Mouse (Mus musculus): ENCODE data around the gene Hapln2. TPM values are rescaled to one million over a fixed set of nuclear protein-coding genes. Genes with fewer than 3 reads are reported as not detected.

Gene Hapln2
- polyA plus RNA-seq, 2 experiments = 0.15 to 0.29 TPM

- Histone ChIP-seq H3K4me3 (replicated peaks; ENCODE audit: low read length) (no peak overlapping the region), H3K27ac (replicated peaks; ENCODE audit: low read depth, low read length) (no peak overlapping the region), H3K9me3 (ENCODE audit: control insufficient read depth, low read length) (no peaks in the 10 kb centered on the region), H3K4me2 (replicated peaks; ENCODE audit: low read depth, low read length, severe bottlenecking) (no peak overlapping the region), H3K36me3 (ENCODE audit: control insufficient read depth, insufficient read depth, low read length) (no peaks in the 10 kb centered on the region), H3K27me3 (ENCODE audit: control insufficient read depth, insufficient read depth, low read length) (no peaks in the 10 kb centered on the region), H3K9ac (ENCODE audit: low read depth, low read length, severe bottlenecking) (no peak overlapping the region), H3K4me1 (ENCODE audit: control insufficient read depth, insufficient read depth, low read length) (no peaks in the 10 kb centered on the region)
- no peak for TF ChIP-seq POLR2A (IDR thresholded peaks at IDR 0.05; ENCODE audit: borderline replicate concordance, extremely low read depth, insufficient read depth, insufficient read length)
- no peak for ATAC-seq (ENCODE audit: low FRiP score, low read depth)
- DNase-seq (ENCODE audit: low spot score) = peak; percentile 20
- 13% methylated on average over 2 of the region's 2 CpGs for WGBS
Measured at GRCm38 (mm10) chr3:88068386-88068785, 41.0 kb upstream of the Hapln2 start.

- Histone ChIP-seq H3K36me3 (ENCODE audit: control insufficient read depth, insufficient read depth, low read length) (peaks cover 34% of the 10 kb centered on the region), H3K4me2 (replicated peaks; ENCODE audit: low read depth, low read length, severe bottlenecking) (peak within 1 kb of the TSS; percentile 89), H3K27me3 (ENCODE audit: control insufficient read depth, insufficient read depth, low read length) (no peaks in the 10 kb centered on the region), H3K4me3 (replicated peaks; ENCODE audit: low read length) (peak within 1 kb of the TSS; percentile 89), H3K9me3 (ENCODE audit: control insufficient read depth, low read length) (no peaks in the 10 kb centered on the region), H3K9ac (ENCODE audit: low read depth, low read length, severe bottlenecking) (peak within 1 kb of the TSS; percentile 79), H3K4me1 (ENCODE audit: control insufficient read depth, insufficient read depth, low read length) (peaks cover 8% of the 10 kb centered on the region; the same call in 1 of the 2 replicates), H3K27ac (replicated peaks; ENCODE audit: low read depth, low read length) (peak within 1 kb of the TSS; percentile 58; the same call in 1 of the 2 replicates)
- TF ChIP-seq POLR2A (IDR thresholded peaks at IDR 0.05; ENCODE audit: borderline replicate concordance, extremely low read depth, insufficient read depth, insufficient read length) = peak; percentile 89; the same call in 1 of the 2 replicates
- DNase-seq (ENCODE audit: low spot score) (peak; percentile 92), ATAC-seq (ENCODE audit: low FRiP score, low read depth) (peak; percentile 96)
- WGBS = under 1% methylated on average over 37 of the region's 60 CpGs
Measured at GRCm38 (mm10) chr3:88057902-88058696, 30.7 kb upstream of the Hapln2 start, which contains the start of gene Naxe. TSS of gene Naxe (minus strand) at chr3:88058495.

- Histone ChIP-seq H3K36me3 (ENCODE audit: control insufficient read depth, insufficient read depth, low read length) (peaks cover 44% of the 10 kb centered on the region), H3K27ac (replicated peaks; ENCODE audit: low read depth, low read length) (no peak overlapping the region), H3K4me2 (replicated peaks; ENCODE audit: low read depth, low read length, severe bottlenecking) (no peak overlapping the region), H3K4me3 (replicated peaks; ENCODE audit: low read length) (0 out of 2 replicates have a peak overlapping the region, but pooled peaks have one; percentile 89), H3K27me3 (ENCODE audit: control insufficient read depth, insufficient read depth, low read length) (no peaks in the 10 kb centered on the region), H3K9me3 (ENCODE audit: control insufficient read depth, low read length) (no peaks in the 10 kb centered on the region), H3K4me1 (ENCODE audit: control insufficient read depth, insufficient read depth, low read length) (peaks cover 8% of the 10 kb centered on the region; the same call in 1 of the 2 replicates), H3K9ac (ENCODE audit: low read depth, low read length, severe bottlenecking) (no peak overlapping the region; the same call in 1 of the 2 replicates)
- TF ChIP-seq POLR2A (IDR thresholded peaks at IDR 0.05; ENCODE audit: borderline replicate concordance, extremely low read depth, insufficient read depth, insufficient read length) = no peak
- DNase-seq (ENCODE audit: low spot score) (no peak), ATAC-seq (ENCODE audit: low FRiP score, low read depth) (no peak)
- 89% methylated on average over 6 of the region's 6 CpGs for WGBS
Measured at GRCm38 (mm10) chr3:88057030-88057429, 29.6 kb upstream of the Hapln2 start.

- Histone ChIP-seq H3K4me1 (ENCODE audit: control insufficient read depth, insufficient read depth, low read length) (no peaks in the 10 kb centered on the region), H3K4me2 (replicated peaks; ENCODE audit: low read depth, low read length, severe bottlenecking) (no peak overlapping the region), H3K4me3 (replicated peaks; ENCODE audit: low read length) (no peak overlapping the region), H3K36me3 (ENCODE audit: control insufficient read depth, insufficient read depth, low read length) (peaks cover 43% of the 10 kb centered on the region), H3K27me3 (ENCODE audit: control insufficient read depth, insufficient read depth, low read length) (no peaks in the 10 kb centered on the region), H3K9ac (ENCODE audit: low read depth, low read length, severe bottlenecking) (no peak overlapping the region), H3K27ac (replicated peaks; ENCODE audit: low read depth, low read length) (no peak overlapping the region), H3K9me3 (ENCODE audit: control insufficient read depth, low read length) (no peaks in the 10 kb centered on the region)
- TF ChIP-seq POLR2A (IDR thresholded peaks at IDR 0.05; ENCODE audit: borderline replicate concordance, extremely low read depth, insufficient read depth, insufficient read length) = no peak
- WGBS = 88% methylated on average over 3 of the region's 3 CpGs
- ATAC-seq (ENCODE audit: low FRiP score, low read depth) (no peak), DNase-seq (ENCODE audit: low spot score) (no peak)
Measured at GRCm38 (mm10) chr3:88049532-88049931, 22.1 kb upstream of the Hapln2 start.

- no peaks in the 10 kb centered on the region for H3K27me3 ChIP-seq (ENCODE audit: control insufficient read depth, insufficient read depth, low read length)
- WGBS = 10% methylated on average over 36 of the region's 36 CpGs
- H3K9me3 ChIP-seq (ENCODE audit: control insufficient read depth, low read length) = no peaks in the 10 kb centered on the region
- no peaks in the 10 kb centered on the region for H3K36me3 ChIP-seq (ENCODE audit: control insufficient read depth, insufficient read depth, low read length)
- peaks cover 3% of the 10 kb centered on the region; the same call in 1 of the 2 replicates for H3K4me1 ChIP-seq (ENCODE audit: control insufficient read depth, insufficient read depth, low read length)
- peak; percentile 91 for ATAC-seq (ENCODE audit: low FRiP score, low read depth)
- no peak for TF ChIP-seq POLR2A (IDR thresholded peaks at IDR 0.05; ENCODE audit: borderline replicate concordance, extremely low read depth, insufficient read depth, insufficient read length)
- peak within 1 kb of the TSS; percentile 55 for H3K4me2 ChIP-seq (replicated peaks; ENCODE audit: low read depth, low read length, severe bottlenecking)
- peak within 1 kb of the TSS; percentile 63 for H3K4me3 ChIP-seq (replicated peaks; ENCODE audit: low read length)
- H3K27ac ChIP-seq (replicated peaks; ENCODE audit: low read depth, low read length) = no peak within 1 kb of the TSS
- DNase-seq (ENCODE audit: low spot score) = peak; percentile 99
- peak within 1 kb of the TSS; percentile 56 for H3K9ac ChIP-seq (ENCODE audit: low read depth, low read length, severe bottlenecking)
Measured at GRCm38 (mm10) chr3:88042661-88043421, 15.5 kb upstream of the Hapln2 start, which contains the start of gene Gpatch4. TSS of gene Gpatch4 (plus strand) at chr3:88043108.
